ENCODE assay signal across 8 mouse cellular contexts in the genomic region with DNA sequence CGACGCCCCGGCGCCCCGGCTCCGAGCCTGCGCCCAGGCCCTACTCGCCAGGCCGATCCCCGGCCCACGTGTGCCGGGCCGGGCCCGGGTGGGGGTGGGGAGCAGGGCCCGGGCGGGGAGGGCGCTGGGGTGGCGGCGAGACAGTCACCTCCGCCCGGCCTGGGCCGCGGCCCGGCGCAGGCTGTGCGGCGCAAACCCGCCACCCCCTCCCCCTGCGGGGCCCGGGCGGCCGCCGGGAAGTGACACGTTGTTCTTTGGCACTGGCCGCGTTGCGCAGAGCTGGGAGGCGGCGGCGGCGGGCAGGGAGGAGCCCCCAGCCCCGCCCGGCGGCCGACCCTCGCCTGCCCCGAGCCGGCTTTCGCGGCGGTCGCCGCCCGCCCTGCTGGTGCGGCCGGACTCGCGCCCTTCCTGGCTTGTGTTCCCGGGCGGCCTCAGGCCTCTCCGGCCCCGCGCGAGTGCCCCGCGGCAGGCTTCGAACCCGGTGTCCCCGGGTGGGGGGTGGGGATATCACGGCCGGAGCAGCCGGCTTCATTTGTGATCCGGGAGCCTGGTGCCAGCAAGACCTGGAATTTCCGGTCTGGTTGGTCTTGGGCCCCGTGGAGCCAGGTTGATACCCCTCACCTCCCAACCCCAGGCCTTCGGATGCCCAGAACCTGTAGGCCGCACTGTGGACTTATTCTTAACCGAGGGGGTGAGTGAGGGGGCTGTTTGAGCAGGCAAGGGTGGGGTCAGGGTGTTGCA. TPM values are rescaled to one million over a fixed set of nuclear protein-coding genes. Genes with fewer than 3 reads are reported as not detected.
DNase-seq lines count a peak whose midpoint lies in the region; ATAC-seq and TF ChIP-seq lines count a peak whose summit lies in the region.

No protein-coding gene starts in this region.

- H3K9ac ChIP-seq in liver, adult 2 months (ENCODE audit: low read depth, low read length): peak overlapping the region; percentile 93
- peak overlapping the region; percentile 96 for H3K9ac ChIP-seq in hindbrain, postnatal 0 days (replicated peaks; ENCODE audit: low read length)
- peak overlapping the region; percentile 95 for H3K9ac ChIP-seq in limb, embryonic 14.5 days (ENCODE audit: low read depth, low read length, severe bottlenecking)
- H3K9ac ChIP-seq in midbrain, embryonic 15.5 days: peak overlapping the region; percentile 90

- peak overlapping the region; percentile 94 for H3K4me2 ChIP-seq in hindbrain, postnatal 0 days (ENCODE audit: low read depth, low read length)
- peak overlapping the region; percentile 83 for H3K4me2 ChIP-seq in limb, embryonic 14.5 days (replicated peaks; ENCODE audit: low read depth, low read length, severe bottlenecking)
- peak overlapping the region; percentile 80 for H3K4me2 ChIP-seq in midbrain, embryonic 15.5 days

- no peaks in the 10 kb centered on the region for H3K9me3 ChIP-seq in hindbrain, postnatal 0 days (ENCODE audit: low read length)
- no peaks in the 10 kb centered on the region for H3K9me3 ChIP-seq in limb, embryonic 14.5 days (ENCODE audit: control insufficient read depth, low read length)
- no peaks in the 10 kb centered on the region for H3K9me3 ChIP-seq in midbrain, embryonic 15.5 days

- ATAC-seq in hindbrain, postnatal 0 days: peak; percentile 86
- ATAC-seq in limb, embryonic 14.5 days (ENCODE audit: low FRiP score, low read depth): peak; percentile 75
- peak; percentile 86 for ATAC-seq in midbrain, embryonic 15.5 days (replicated peaks)

- peak; percentile 49 for DNase-seq in liver, adult 2 months (ENCODE audit: extremely low read depth, low read depth, low spot score)
- DNase-seq in liver: no peak
- DNase-seq in cerebellum, adult 9-10 months: peak; percentile 61
- peak; percentile 50 to 63 for DNase-seq in gastrocnemius, adult 8-10 months (ENCODE audit: low spot score in 2 of 2)
- DNase-seq in hindbrain, postnatal 0 days (ENCODE audit: low spot score): peak; percentile 63
- peak; percentile 23 for DNase-seq in limb, embryonic 14.5 days (ENCODE audit: low spot score)
- DNase-seq in thymus, adult 18-20 months: peak; percentile 36 to 38

- no peaks in the 10 kb centered on the region for H3K27me3 ChIP-seq in liver, adult 2 months (ENCODE audit: control insufficient read depth, insufficient read depth, low read length)
- H3K27me3 ChIP-seq in hindbrain, postnatal 0 days (ENCODE audit: insufficient read depth, low read length): no peaks in the 10 kb centered on the region
- H3K27me3 ChIP-seq in limb, embryonic 14.5 days (ENCODE audit: control insufficient read depth, insufficient read depth, low read length): no peaks in the 10 kb centered on the region
- no peaks in the 10 kb centered on the region for H3K27me3 ChIP-seq in midbrain, embryonic 15.5 days (replicated peaks)

- H3K79me2 ChIP-seq in liver, adult 2 months (ENCODE audit: control insufficient read depth, insufficient read depth, low read length): peaks cover 24% of the 10 kb centered on the region

- peak overlapping the region; percentile 81 for H3K4me3 ChIP-seq in liver, adult 2 months (ENCODE audit: insufficient read depth, low read depth, low read length)
- H3K4me3 ChIP-seq in hindbrain, postnatal 0 days (ENCODE audit: low read length): peak overlapping the region; percentile 88
- H3K4me3 ChIP-seq in limb, embryonic 14.5 days (replicated peaks; ENCODE audit: low read length): peak overlapping the region; percentile 96
- H3K4me3 ChIP-seq in midbrain, embryonic 15.5 days: peak overlapping the region; percentile 81

- no peak for TF ChIP-seq CTCF in liver, adult 2 months (IDR thresholded peaks at IDR 0.05; ENCODE audit: low read depth, low read length)
- TF ChIP-seq CTCF in hindbrain, postnatal 0 days (IDR thresholded peaks at IDR 0.05; ENCODE audit: low read depth): no peak

- H3K4me1 ChIP-seq in liver, adult 2 months (ENCODE audit: control insufficient read depth, insufficient read depth, low read length): peaks cover 20% of the 10 kb centered on the region
- peaks cover 18% of the 10 kb centered on the region for H3K4me1 ChIP-seq in hindbrain, postnatal 0 days (ENCODE audit: insufficient read depth, low read length)
- peaks cover 17% of the 10 kb centered on the region for H3K4me1 ChIP-seq in limb, embryonic 14.5 days (ENCODE audit: control insufficient read depth, insufficient read depth, low read length)
- H3K4me1 ChIP-seq in midbrain, embryonic 15.5 days: peaks cover 23% of the 10 kb centered on the region

- 1% methylated on average over 47 of the region's 78 CpGs for WGBS in liver, adult 2 months
- WGBS in hindbrain, postnatal 0 days: 2% methylated on average over 33 of the region's 78 CpGs
- 0% methylated on average over 25 of the region's 78 CpGs for WGBS in limb, embryonic 14.5 days
- WGBS in midbrain, embryonic 15.5 days: under 1% methylated on average over 40 of the region's 78 CpGs

- TF ChIP-seq POLR2A in liver, adult 2 months (IDR thresholded peaks at IDR 0.05; ENCODE audit: extremely low read depth, insufficient read depth, low read length): no peak
- no peak for TF ChIP-seq POLR2A in limb, embryonic 14.5 days (IDR thresholded peaks at IDR 0.05; ENCODE audit: borderline replicate concordance, extremely low read depth, insufficient read depth, insufficient read length)

- H3K36me3 ChIP-seq in liver, adult 2 months (ENCODE audit: control insufficient read depth, insufficient read depth, low read length): peaks cover 23% of the 10 kb centered on the region
- H3K36me3 ChIP-seq in hindbrain, postnatal 0 days (ENCODE audit: insufficient read depth, low read length): peaks cover 16% of the 10 kb centered on the region
- peaks cover 40% of the 10 kb centered on the region for H3K36me3 ChIP-seq in limb, embryonic 14.5 days (ENCODE audit: control insufficient read depth, insufficient read depth, low read length)
- peaks cover 15% of the 10 kb centered on the region; the same call in 1 of the 2 replicates for H3K36me3 ChIP-seq in midbrain, embryonic 15.5 days (replicated peaks)

- peak overlapping the region; percentile 98 for H3K27ac ChIP-seq in liver, adult 2 months (replicated peaks; ENCODE audit: insufficient read depth, low read depth, low read length)
- peak overlapping the region; percentile 92 for H3K27ac ChIP-seq in hindbrain, postnatal 0 days
- peak overlapping the region; percentile 95 for H3K27ac ChIP-seq in limb, embryonic 14.5 days (replicated peaks; ENCODE audit: low read depth, low read length)
- H3K27ac ChIP-seq in midbrain, embryonic 15.5 days: peak overlapping the region; percentile 84

RNA-seq across cellular contexts. Expression of a gene that starts 5.0 kb away (rescaled TPM):
- total RNA-seq in liver, adult 2 months (2014; rRNA removed): 173 and 198 TPM in 2 replicates
- polyA plus RNA-seq in liver, adult 2 months (2012; rRNA removed): 400 and 438 TPM in 2 replicates
- total RNA-seq in gastrocnemius, adult 8-10 months (2022): 100 to 1,000 TPM; 448 to 476 (median 451) TPM
- 424 and 428 TPM in 2 replicates for total RNA-seq in hindbrain, postnatal 0 days (2014; rRNA removed)
- polyA plus RNA-seq in hindbrain, postnatal 0 days (2015; fragmentation: Nextera tagmentation; extraction: Ambion mirVana): 115 and 124 TPM in 2 replicates
- 299 and 374 TPM in 2 replicates for polyA plus RNA-seq in limb, embryonic 14.5 days (2012; rRNA removed)
- polyA plus RNA-seq in limb, embryonic 14.5 days (2014; fragmentation: Nextera tagmentation; extraction: Ambion mirVana): 148 and 161 TPM in 2 replicates
- polyA plus RNA-seq in midbrain, embryonic 15.5 days (2015; fragmentation: Nextera tagmentation; extraction: Ambion mirVana): 146 and 148 TPM in 2 replicates

RNA-seq across cellular contexts. Expression of a gene that starts 19.9 kb away (rescaled TPM):
- total RNA-seq in liver, adult 2 months (2014; rRNA removed): 0.37 and 0.60 TPM in 2 replicates
- 0.56 and 0.99 TPM in 2 replicates for polyA plus RNA-seq in liver, adult 2 months (2012; rRNA removed)
- total RNA-seq in gastrocnemius, adult 8-10 months (2022): 10 to 100 TPM; 48.8 to 74.6 (median 59.1) TPM
- total RNA-seq in hindbrain, postnatal 0 days (2014; rRNA removed): 130 and 147 TPM in 2 replicates
- 49.0 and 55.4 TPM in 2 replicates for polyA plus RNA-seq in hindbrain, postnatal 0 days (2015; fragmentation: Nextera tagmentation; extraction: Ambion mirVana)
- 15.6 and 21.3 TPM in 2 replicates for polyA plus RNA-seq in limb, embryonic 14.5 days (2012; rRNA removed)
- 10.3 and 11.0 TPM in 2 replicates for polyA plus RNA-seq in limb, embryonic 14.5 days (2014; fragmentation: Nextera tagmentation; extraction: Ambion mirVana)
- 58.1 and 58.5 TPM in 2 replicates for polyA plus RNA-seq in midbrain, embryonic 15.5 days (2015; fragmentation: Nextera tagmentation; extraction: Ambion mirVana)

RNA-seq across cellular contexts. Expression of a gene that starts 21.7 kb away (rescaled TPM):
- 138 and 146 TPM in 2 replicates for total RNA-seq in liver, adult 2 months (2014; rRNA removed)
- polyA plus RNA-seq in liver, adult 2 months (2012; rRNA removed): 85.0 and 92.8 TPM in 2 replicates
- 100 to 1,000 TPM; 253 to 300 (median 286) TPM for total RNA-seq in gastrocnemius, adult 8-10 months (2022)
- 192 and 196 TPM in 2 replicates for total RNA-seq in hindbrain, postnatal 0 days (2014; rRNA removed)
- polyA plus RNA-seq in hindbrain, postnatal 0 days (2015; fragmentation: Nextera tagmentation; extraction: Ambion mirVana): 308 and 314 TPM in 2 replicates
- polyA plus RNA-seq in limb, embryonic 14.5 days (2012; rRNA removed): 156 and 180 TPM in 2 replicates
- 270 and 298 TPM in 2 replicates for polyA plus RNA-seq in limb, embryonic 14.5 days (2014; fragmentation: Nextera tagmentation; extraction: Ambion mirVana)
- polyA plus RNA-seq in midbrain, embryonic 15.5 days (2015; fragmentation: Nextera tagmentation; extraction: Ambion mirVana): 355 and 359 TPM in 2 replicates

RNA-seq across cellular contexts. Expression of a gene that starts 43.5 kb away (rescaled TPM):
- not detected in 2 replicates for total RNA-seq in liver, adult 2 months (2014; rRNA removed)
- polyA plus RNA-seq in liver, adult 2 months (2012; rRNA removed): 0.04 TPM in 1 of 2 replicates, not detected in the other
- total RNA-seq in gastrocnemius, adult 8-10 months (2022): under 1 TPM in 3 of 4 experiments, not detected in 1; 0.12 to 0.40 (median 0.19) TPM
- 14.7 and 24.6 TPM in 2 replicates for total RNA-seq in hindbrain, postnatal 0 days (2014; rRNA removed)
- polyA plus RNA-seq in hindbrain, postnatal 0 days (2015; fragmentation: Nextera tagmentation; extraction: Ambion mirVana): 16.0 and 16.6 TPM in 2 replicates
- 14.1 and 15.8 TPM in 2 replicates for polyA plus RNA-seq in limb, embryonic 14.5 days (2012; rRNA removed)
- 3.9 and 4.1 TPM in 2 replicates for polyA plus RNA-seq in limb, embryonic 14.5 days (2014; fragmentation: Nextera tagmentation; extraction: Ambion mirVana)
- polyA plus RNA-seq in midbrain, embryonic 15.5 days (2015; fragmentation: Nextera tagmentation; extraction: Ambion mirVana): 17.1 and 19.9 TPM in 2 replicates

RNA-seq across cellular contexts. Expression of a gene that starts 44.3 kb away (rescaled TPM):
- 18.1 and 19.2 TPM in 2 replicates for total RNA-seq in liver, adult 2 months (2014; rRNA removed)
- polyA plus RNA-seq in liver, adult 2 months (2012; rRNA removed): 9.1 and 9.5 TPM in 2 replicates
- total RNA-seq in gastrocnemius, adult 8-10 months (2022): 10 to 100 TPM in 2 of 4 experiments, 1 to 10 TPM in 2; 7.5 to 10.5 (median 9.9) TPM
- 25.5 and 29.2 TPM in 2 replicates for total RNA-seq in hindbrain, postnatal 0 days (2014; rRNA removed)
- polyA plus RNA-seq in hindbrain, postnatal 0 days (2015; fragmentation: Nextera tagmentation; extraction: Ambion mirVana): 88.6 and 90.8 TPM in 2 replicates
- polyA plus RNA-seq in limb, embryonic 14.5 days (2012; rRNA removed): 65.1 and 77.0 TPM in 2 replicates
- polyA plus RNA-seq in limb, embryonic 14.5 days (2014; fragmentation: Nextera tagmentation; extraction: Ambion mirVana): 112 and 121 TPM in 2 replicates
- polyA plus RNA-seq in midbrain, embryonic 15.5 days (2015; fragmentation: Nextera tagmentation; extraction: Ambion mirVana): 82.3 and 90.6 TPM in 2 replicates
